Mouse (Mus musculus): Measurements from ENCODE around the gene Pafah1b1. TPM values are rescaled to one million over a fixed set of nuclear protein-coding genes. Genes with fewer than 3 reads are reported as not detected.

Pafah1b1 gene
- polyA plus RNA-seq, 1 experiment from 2014 or later, result 33.8 TPM

- peaks cover 28% of the 10 kb centered on the region for H3K36me3 ChIP-seq (ENCODE audit: control insufficient read depth, insufficient read depth, low read length)
- H3K4me1 ChIP-seq (ENCODE audit: control insufficient read depth, insufficient read depth, low read length), result peaks cover 21% of the 10 kb centered on the region
- no peak overlapping the region for H3K4me3 ChIP-seq (ENCODE audit: low read length)
- WGBS, result 84% methylated on average over 3 of the region's 3 CpGs
- no peak overlapping the region for H3K27ac ChIP-seq (ENCODE audit: low read length)
- no peak overlapping the region for H3K9ac ChIP-seq (ENCODE audit: low read depth, low read length)
- no peak for ATAC-seq
- H3K9me3 ChIP-seq (ENCODE audit: control insufficient read depth, low read length), result 0 out of 2 replicates have a peak, but pooled peaks cover 4% of the 10 kb centered on the region
- no peaks in the 10 kb centered on the region for H3K27me3 ChIP-seq (replicated peaks; ENCODE audit: control insufficient read depth, insufficient read depth, low read length)
- H3K4me2 ChIP-seq (ENCODE audit: low read depth, low read length), result no peak overlapping the region
Measured at GRCm38 (mm10) chr11:74655941-74656340, 68.5 kb downstream of the Pafah1b1 start.

- WGBS, result 55% methylated on average over 6 of the region's 6 CpGs
- Histone ChIP-seq H3K4me2 (ENCODE audit: low read depth, low read length) (0 out of 2 replicates have a peak overlapping the region, but pooled peaks have one; percentile 7), H3K27me3 (replicated peaks; ENCODE audit: control insufficient read depth, insufficient read depth, low read length) (no peaks in the 10 kb centered on the region), H3K4me3 (ENCODE audit: low read length) (no peak overlapping the region), H3K36me3 (ENCODE audit: control insufficient read depth, insufficient read depth, low read length) (peaks cover 14% of the 10 kb centered on the region), H3K27ac (ENCODE audit: low read length) (0 out of 2 replicates have a peak overlapping the region, but pooled peaks have one; percentile 7), H3K9me3 (ENCODE audit: control insufficient read depth, low read length) (0 out of 2 replicates have a peak, but pooled peaks cover 4% of the 10 kb centered on the region), H3K4me1 (ENCODE audit: control insufficient read depth, insufficient read depth, low read length) (peaks cover 31% of the 10 kb centered on the region), H3K9ac (ENCODE audit: low read depth, low read length) (peak overlapping the region; percentile 1; the same call in 1 of the 2 replicates)
- ATAC-seq, result no peak
Measured at GRCm38 (mm10) chr11:74653385-74653784, 71.1 kb downstream of the Pafah1b1 start.

- peaks cover 9% of the 10 kb centered on the region for H3K36me3 ChIP-seq (ENCODE audit: control insufficient read depth, insufficient read depth, low read length)
- H3K27ac ChIP-seq (ENCODE audit: low read length), result 0 out of 2 replicates have a peak overlapping the region, but pooled peaks have one; percentile 7
- H3K9ac ChIP-seq (ENCODE audit: low read depth, low read length), result peak overlapping the region; percentile 1; the same call in 1 of the 2 replicates
- H3K9me3 ChIP-seq (ENCODE audit: control insufficient read depth, low read length), result 0 out of 2 replicates have a peak, but pooled peaks cover under 1% of the 10 kb centered on the region
- WGBS, result 84% methylated on average over 4 of the region's 4 CpGs
- ATAC-seq, result no peak
- no peaks in the 10 kb centered on the region for H3K27me3 ChIP-seq (replicated peaks; ENCODE audit: control insufficient read depth, insufficient read depth, low read length)
- H3K4me1 ChIP-seq (ENCODE audit: control insufficient read depth, insufficient read depth, low read length), result peaks cover 35% of the 10 kb centered on the region
- no peak overlapping the region for H3K4me3 ChIP-seq (ENCODE audit: low read length)
- peak overlapping the region; percentile 25; the same call in 1 of the 2 replicates for H3K4me2 ChIP-seq (ENCODE audit: low read depth, low read length)
Measured at GRCm38 (mm10) chr11:74652791-74653191, 71.7 kb downstream of the Pafah1b1 start.

- Histone ChIP-seq H3K9ac (ENCODE audit: low read depth, low read length) (peak overlapping the region; percentile 91), H3K4me3 (ENCODE audit: low read length) (peak overlapping the region; percentile 96), H3K27ac (ENCODE audit: low read length) (peak overlapping the region; percentile 93; the same call in 1 of the 2 replicates), H3K4me1 (ENCODE audit: control insufficient read depth, insufficient read depth, low read length) (peaks cover 35% of the 10 kb centered on the region), H3K4me2 (ENCODE audit: low read depth, low read length) (peak overlapping the region; percentile 81), H3K27me3 (replicated peaks; ENCODE audit: control insufficient read depth, insufficient read depth, low read length) (no peaks in the 10 kb centered on the region), H3K36me3 (ENCODE audit: control insufficient read depth, insufficient read depth, low read length) (no peaks in the 10 kb centered on the region), H3K9me3 (ENCODE audit: control insufficient read depth, low read length) (no peaks in the 10 kb centered on the region)
- ATAC-seq, result no peak
- WGBS, result 42% methylated on average over 4 of the region's 4 CpGs
Measured at GRCm38 (mm10) chr11:74650576-74651100, 73.8 kb downstream of the Pafah1b1 start.

DNA sequence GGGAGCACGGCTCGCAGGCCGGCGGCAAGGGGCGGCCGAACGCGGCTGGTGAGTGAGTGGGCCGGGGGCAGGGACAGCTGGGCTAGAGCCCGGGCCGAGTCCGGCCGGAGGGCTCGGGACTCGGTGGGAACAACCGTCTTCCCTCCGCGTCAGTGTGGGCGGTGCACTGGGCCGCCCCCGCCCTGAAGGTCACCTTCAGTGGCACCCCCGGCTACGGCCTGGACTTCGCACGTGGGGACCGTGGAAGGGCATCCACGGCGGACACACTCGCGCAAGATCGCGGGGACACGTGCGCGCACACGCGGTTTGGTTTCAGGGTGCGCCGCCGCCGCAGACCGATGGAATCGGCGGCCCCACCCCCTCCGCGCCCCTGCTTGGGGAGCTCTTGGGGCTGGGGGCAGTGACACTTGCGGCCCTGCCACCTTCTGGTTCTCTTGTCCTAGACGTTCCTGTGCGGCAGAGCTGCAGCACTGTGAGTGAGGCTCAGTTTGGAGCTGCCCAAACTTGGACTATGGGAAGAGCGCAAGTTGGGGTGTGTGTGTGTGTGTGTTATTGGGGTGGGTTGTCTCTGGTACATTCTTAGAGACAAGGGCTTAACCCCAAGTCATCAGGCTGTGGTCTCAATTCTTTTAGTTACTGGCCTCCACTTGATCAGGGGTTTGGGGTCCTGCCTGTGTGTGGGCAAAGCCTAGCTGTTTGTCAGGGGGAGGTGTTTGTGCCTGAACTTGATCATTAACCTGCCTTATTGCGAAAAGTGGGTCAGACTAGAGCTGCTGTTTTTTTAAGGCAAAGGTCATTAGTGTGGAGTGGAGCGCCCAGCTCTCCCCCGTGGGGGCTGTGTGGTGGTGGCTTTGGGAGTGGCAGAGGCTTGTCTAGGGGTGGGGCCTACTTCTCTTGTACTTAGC lies 74.6 kb downstream of the Pafah1b1 start:
- Histone ChIP-seq H3K36me3 (ENCODE audit: control insufficient read depth, insufficient read depth, low read length) (no peaks in the 10 kb centered on the region), H3K9ac (ENCODE audit: low read depth, low read length) (peak overlapping the region; percentile 91), H3K27me3 (replicated peaks; ENCODE audit: control insufficient read depth, insufficient read depth, low read length) (no peaks in the 10 kb centered on the region), H3K4me3 (ENCODE audit: low read length) (peak overlapping the region; percentile 96), H3K4me2 (ENCODE audit: low read depth, low read length) (peak overlapping the region; percentile 81), H3K9me3 (ENCODE audit: control insufficient read depth, low read length) (no peaks in the 10 kb centered on the region), H3K27ac (ENCODE audit: low read length) (peak overlapping the region; percentile 93), H3K4me1 (ENCODE audit: control insufficient read depth, insufficient read depth, low read length) (peaks cover 35% of the 10 kb centered on the region)
- ATAC-seq, result peak; percentile 69
- under 1% methylated on average over 53 of the region's 53 CpGs for WGBS

DNA sequence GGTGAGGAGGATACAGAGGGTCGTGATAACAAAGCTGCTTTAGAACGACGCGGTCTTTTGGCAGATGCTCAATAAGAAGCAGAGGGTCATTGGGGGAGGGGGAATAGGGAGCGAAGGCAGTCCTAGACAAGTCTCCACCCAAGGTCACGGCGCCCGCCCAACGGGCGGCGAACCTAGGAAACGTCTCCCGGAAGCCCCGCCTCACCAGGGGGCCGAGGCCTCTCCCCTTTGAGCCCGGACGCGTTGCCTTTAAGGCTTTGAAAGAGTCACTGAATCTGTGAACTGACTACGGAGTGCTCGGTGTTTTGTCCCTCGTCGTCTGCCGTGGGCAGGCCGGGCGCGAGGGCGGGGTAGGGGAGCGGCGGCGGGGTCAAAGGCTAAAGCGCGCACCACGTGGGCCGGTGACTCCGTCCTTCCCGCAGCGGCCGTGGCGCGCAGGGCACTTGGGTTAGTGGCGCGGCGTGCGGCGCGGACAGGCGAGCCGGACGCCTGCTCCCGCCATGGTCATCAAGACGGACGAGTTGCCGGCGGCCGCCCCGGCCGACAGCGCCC lies 75.3 kb downstream of the Pafah1b1 start, which contains the start of gene Cluh:
Gene Cluh (plus strand): TSS at position 401 of the 552 bp plus-strand sequence.
- peak; percentile 86 for ATAC-seq
- H3K4me1 ChIP-seq (ENCODE audit: control insufficient read depth, insufficient read depth, low read length), result peaks cover 35% of the 10 kb centered on the region
- H3K4me2 ChIP-seq (ENCODE audit: low read depth, low read length), result peak within 1 kb of the TSS; percentile 81
- peak within 1 kb of the TSS; percentile 91 for H3K9ac ChIP-seq (ENCODE audit: low read depth, low read length)
- under 1% methylated on average over 57 of the region's 58 CpGs for WGBS
- H3K36me3 ChIP-seq (ENCODE audit: control insufficient read depth, insufficient read depth, low read length), result no peaks in the 10 kb centered on the region
- no peaks in the 10 kb centered on the region for H3K27me3 ChIP-seq (replicated peaks; ENCODE audit: control insufficient read depth, insufficient read depth, low read length)
- H3K9me3 ChIP-seq (ENCODE audit: control insufficient read depth, low read length), result no peaks in the 10 kb centered on the region
- peak within 1 kb of the TSS; percentile 96 for H3K4me3 ChIP-seq (ENCODE audit: low read length)
- peak within 1 kb of the TSS; percentile 93 for H3K27ac ChIP-seq (ENCODE audit: low read length)

DNA sequence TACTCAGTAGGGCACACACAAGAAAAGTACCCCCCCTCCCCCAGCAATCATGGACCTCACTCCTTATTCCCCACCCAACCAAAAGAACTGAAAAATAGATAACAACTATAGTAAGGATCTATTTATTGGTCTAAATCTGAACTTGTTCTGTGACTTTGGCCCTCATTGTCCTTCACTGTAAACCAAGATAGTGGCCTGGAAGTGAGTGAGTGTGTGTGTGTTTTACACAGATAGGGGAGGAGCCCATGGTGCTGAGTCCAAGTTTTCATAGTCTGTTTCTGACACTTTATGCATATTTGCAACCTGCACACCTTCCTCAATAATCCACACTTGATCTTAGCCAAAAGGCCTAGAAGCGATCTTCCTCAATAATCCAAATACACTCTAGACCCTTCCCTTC lies 75.8 kb downstream of the Pafah1b1 start:
- Histone ChIP-seq H3K27ac (ENCODE audit: low read length) (peak overlapping the region; percentile 93), H3K4me1 (ENCODE audit: control insufficient read depth, insufficient read depth, low read length) (peaks cover 35% of the 10 kb centered on the region), H3K36me3 (ENCODE audit: control insufficient read depth, insufficient read depth, low read length) (no peaks in the 10 kb centered on the region), H3K9me3 (ENCODE audit: control insufficient read depth, low read length) (no peaks in the 10 kb centered on the region), H3K4me2 (ENCODE audit: low read depth, low read length) (peak overlapping the region; percentile 65), H3K4me3 (ENCODE audit: low read length) (peak overlapping the region; percentile 96), H3K9ac (ENCODE audit: low read depth, low read length) (peak overlapping the region; percentile 91), H3K27me3 (replicated peaks; ENCODE audit: control insufficient read depth, insufficient read depth, low read length) (no peaks in the 10 kb centered on the region)
- whole genome bisulfite sequencing, result 3% methylated on average over 1 of the region's 1 CpGs
- ATAC-seq, result peak; percentile 44

DNA sequence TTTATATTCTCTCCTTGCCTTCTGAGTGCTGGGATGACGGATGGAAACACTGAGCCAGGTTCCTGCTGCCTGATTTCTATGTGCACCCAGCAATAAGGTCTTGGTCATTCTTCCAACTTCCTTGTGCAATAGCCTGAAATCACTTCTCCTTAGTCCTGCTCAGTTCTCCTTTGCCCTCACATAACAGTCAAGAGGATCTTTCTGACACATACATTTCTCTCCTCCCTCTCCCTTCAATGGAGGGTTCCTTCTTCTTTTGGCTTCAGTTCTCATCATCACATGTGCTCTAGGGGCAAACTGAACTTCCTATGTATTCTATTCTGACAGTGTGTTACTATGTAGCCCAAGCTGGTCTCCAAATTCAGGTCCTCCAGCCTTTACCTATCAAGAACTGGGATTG lies 76.5 kb downstream of the Pafah1b1 start:
- no peak for ATAC-seq
- H3K4me1 ChIP-seq (ENCODE audit: control insufficient read depth, insufficient read depth, low read length), result peaks cover 34% of the 10 kb centered on the region
- H3K27ac ChIP-seq (ENCODE audit: low read length), result peak overlapping the region; percentile 93
- no peak overlapping the region for H3K4me2 ChIP-seq (ENCODE audit: low read depth, low read length)
- WGBS, result 87% methylated on average over 1 of the region's 1 CpGs
- H3K4me3 ChIP-seq (ENCODE audit: low read length), result no peak overlapping the region
- no peaks in the 10 kb centered on the region for H3K36me3 ChIP-seq (ENCODE audit: control insufficient read depth, insufficient read depth, low read length)
- H3K9ac ChIP-seq (ENCODE audit: low read depth, low read length), result no peak overlapping the region
- H3K9me3 ChIP-seq (ENCODE audit: control insufficient read depth, low read length), result no peaks in the 10 kb centered on the region
- H3K27me3 ChIP-seq (replicated peaks; ENCODE audit: control insufficient read depth, insufficient read depth, low read length), result no peaks in the 10 kb centered on the region

DNA sequence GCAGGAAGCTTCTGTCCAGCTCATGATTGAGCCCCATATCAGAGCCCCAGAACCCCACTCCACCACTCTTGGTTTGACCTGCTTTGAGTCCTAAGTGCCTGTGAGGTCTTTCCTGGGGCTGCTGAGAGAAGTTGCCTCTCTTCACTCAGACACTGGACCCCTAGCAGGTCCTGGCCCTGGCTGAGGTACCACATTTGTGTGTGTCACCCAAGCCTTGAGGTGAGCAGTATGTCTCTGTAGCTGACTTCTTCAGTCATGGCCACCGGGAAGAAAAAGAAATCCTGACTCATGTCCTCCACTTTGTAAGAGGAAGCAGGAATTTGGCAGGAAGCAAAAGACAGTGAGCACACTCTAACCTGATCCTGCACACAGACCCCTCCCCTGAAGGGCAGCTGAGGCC lies 84.8 kb downstream of the Pafah1b1 start:
- peaks cover 18% of the 10 kb centered on the region for H3K4me1 ChIP-seq (ENCODE audit: control insufficient read depth, insufficient read depth, low read length)
- WGBS, result 46% methylated on average over 1 of the region's 1 CpGs
- H3K9ac ChIP-seq (ENCODE audit: low read depth, low read length), result 0 out of 2 replicates have a peak overlapping the region, but pooled peaks have one; percentile 81
- no peaks in the 10 kb centered on the region for H3K9me3 ChIP-seq (ENCODE audit: control insufficient read depth, low read length)
- H3K4me3 ChIP-seq (ENCODE audit: low read length), result no peak overlapping the region
- H3K27me3 ChIP-seq (replicated peaks; ENCODE audit: control insufficient read depth, insufficient read depth, low read length), result no peaks in the 10 kb centered on the region
- no peak overlapping the region for H3K27ac ChIP-seq (ENCODE audit: low read length)
- no peak overlapping the region for H3K4me2 ChIP-seq (ENCODE audit: low read depth, low read length)
- ATAC-seq, result no peak
- H3K36me3 ChIP-seq (ENCODE audit: control insufficient read depth, insufficient read depth, low read length), result no peaks in the 10 kb centered on the region
